Mouse (Mus musculus): ENCODE data around the gene Kif1b. TPM values are rescaled to one million over a fixed set of nuclear protein-coding genes. Genes with fewer than 3 reads are reported as not detected.

The Kif1b gene
- total and polyA plus RNA-seq, 3 experiments, result 10.0 to 27.6 (median 17.0) TPM

DNA sequence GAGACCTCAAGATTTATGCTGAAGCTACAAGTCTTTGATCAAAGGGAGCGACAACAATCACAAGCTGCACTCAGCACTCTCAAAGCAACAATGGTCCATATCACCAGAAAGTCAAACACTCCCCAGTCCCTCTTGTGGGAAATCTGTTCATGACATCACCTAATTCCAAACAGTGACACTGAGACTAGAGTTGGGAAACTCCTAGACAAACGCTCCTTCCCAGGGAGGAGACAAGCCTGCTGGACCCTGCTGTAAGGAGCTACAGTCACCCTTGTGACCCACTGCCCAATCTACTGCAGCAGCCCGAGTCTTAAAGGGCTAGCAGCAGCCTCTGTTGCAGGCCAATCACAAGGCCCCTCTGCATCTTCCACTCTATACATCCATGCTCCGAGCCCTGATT lies 127.9 kb downstream of the Kif1b start:
- no peaks in the 10 kb centered on the region for H3K9me3 ChIP-seq (replicated peaks; ENCODE audit: low read length)
- dilution Hi-C loops (cut with MboI; ENCODE audit: extremely low pct_ligation_motif_present, extremely low pct_unique_long_range_greater_than_20kb, low sequenced_read_pairs), result no loop called here
- no peak overlapping the region for H3K4me2 ChIP-seq (ENCODE audit: insufficient read depth, low read depth, poor library complexity, severe bottlenecking)
- no peak overlapping the region for H3K4me3 ChIP-seq (replicated peaks in 1 of 3; ENCODE audit: low read depth in 2 of 3, low read length in 2 of 3, poor library complexity in 1 of 3)
- H3K36me3 ChIP-seq (replicated peaks in 1 of 2; ENCODE audit: control insufficient read depth in 1 of 2, insufficient read depth in 1 of 2, low read length in 1 of 2), result peaks cover 51% of the 10 kb centered on the region in 2 experiments
- H3K4me1 ChIP-seq (ENCODE audit: control insufficient read depth in 1 of 2, insufficient read depth in 2 of 2), result 0 out of 4 replicates have a peak, but pooled peaks cover 0 to 3% of the 10 kb centered on the region in 2 experiments
- DNase-seq (ENCODE audit: extremely low read depth), result no peak
- H3K27ac ChIP-seq (ENCODE audit: insufficient read depth, low read depth), result no peak overlapping the region
- in situ Hi-C loops (cut with MboI; ENCODE audit: low pct_ligation_motif_present, low pct_unique_long_range_greater_than_20kb, low sequenced_read_pairs), result no loop called here
- H3K79me2 ChIP-seq (replicated peaks; ENCODE audit: control insufficient read depth, extremely low read depth, insufficient read depth, poor library complexity, severe bottlenecking), result no peaks in the 10 kb centered on the region
- no peaks in the 10 kb centered on the region for H3K27me3 ChIP-seq (replicated peaks)
- no peak for TF ChIP-seq CHD2 (IDR thresholded peaks at IDR 0.05; ENCODE audit: low read length)
- no peak for TF ChIP-seq USF1 (IDR thresholded peaks at IDR 0.05; ENCODE audit: low read depth, low read length)
- TF ChIP-seq SIN3A (IDR thresholded peaks at IDR 0.05; ENCODE audit: low read length), result no peak
- no peak for TF ChIP-seq CHD1 (IDR thresholded peaks at IDR 0.05; ENCODE audit: low read depth, low read length)
- TF ChIP-seq JUND (conservative IDR thresholded peaks at IDR 0.05; ENCODE audit: low read depth, low read length), result no peak
- TF ChIP-seq ZKSCAN1 (IDR thresholded peaks at IDR 0.05; ENCODE audit: borderline replicate concordance, low read depth, low read length), result no peak
- TF ChIP-seq KAT2A (IDR thresholded peaks at IDR 0.05; ENCODE audit: insufficient replicate concordance, low read length), result no peak
- TF ChIP-seq E2F4 (IDR thresholded peaks at IDR 0.05; ENCODE audit: insufficient replicate concordance, low read depth, low read length), result no peak
- no peak for TF ChIP-seq RCOR1 (conservative IDR thresholded peaks at IDR 0.05; ENCODE audit: low read depth, low read length)
- no peak for TF ChIP-seq MXI1 (IDR thresholded peaks at IDR 0.05; ENCODE audit: low read depth, low read length)
- no peak for TF ChIP-seq ZC3H11A (IDR thresholded peaks at IDR 0.05; ENCODE audit: low read depth, low read length)
- no peak for TF ChIP-seq SMC3 (IDR thresholded peaks at IDR 0.05; ENCODE audit: low read depth, low read length)
- TF ChIP-seq PAX5 (IDR thresholded peaks at IDR 0.05; ENCODE audit: low read length), result no peak
- no peak for TF ChIP-seq BHLHE40 (IDR thresholded peaks at IDR 0.05; ENCODE audit: low read depth, low read length)
- TF ChIP-seq EP300 (IDR thresholded peaks at IDR 0.05; ENCODE audit: low read length), result no peak
- no peak for TF ChIP-seq MAZ (IDR thresholded peaks at IDR 0.05; ENCODE audit: low read depth, low read length)
- TF ChIP-seq ELF1 (IDR thresholded peaks at IDR 0.05; ENCODE audit: low read depth, low read length), result no peak
- TF ChIP-seq MAFK (IDR thresholded peaks at IDR 0.05; ENCODE audit: insufficient replicate concordance, low read length), result no peak
- no peak overlapping the region for H3K9ac ChIP-seq (ENCODE audit: insufficient read depth, low read depth)

DNA sequence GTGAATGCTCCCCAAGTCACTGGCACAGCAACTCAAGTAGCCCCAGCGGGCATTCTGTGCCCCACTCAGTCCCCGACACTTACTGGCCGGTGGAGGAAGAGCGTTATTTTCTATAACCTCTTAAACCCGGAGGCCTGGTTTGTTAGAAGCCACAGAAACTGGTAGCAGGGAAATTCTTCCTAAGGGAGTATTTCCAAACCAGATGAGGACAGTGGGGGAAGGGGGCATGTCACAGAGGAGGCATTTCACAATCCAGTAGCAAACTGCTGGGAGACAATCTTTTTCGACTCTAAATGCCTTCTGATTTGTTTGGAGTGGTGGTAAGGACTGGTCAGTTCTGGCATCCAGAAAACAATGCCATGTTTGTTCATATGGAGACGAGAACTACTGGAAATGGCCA lies 128.3 kb downstream of the Kif1b start:
- no peaks in the 10 kb centered on the region for H3K9me3 ChIP-seq (replicated peaks; ENCODE audit: low read length)
- in situ Hi-C loops (cut with MboI; ENCODE audit: low pct_ligation_motif_present, low pct_unique_long_range_greater_than_20kb, low sequenced_read_pairs) (no loop called here), dilution Hi-C loops (cut with MboI; ENCODE audit: extremely low pct_ligation_motif_present, extremely low pct_unique_long_range_greater_than_20kb, low sequenced_read_pairs) (no loop called here)
- DNase-seq (ENCODE audit: extremely low read depth), result no peak
- H3K27me3 ChIP-seq (replicated peaks), result no peaks in the 10 kb centered on the region
- H3K4me1 ChIP-seq (ENCODE audit: control insufficient read depth in 1 of 2, insufficient read depth in 2 of 2), result 0 out of 4 replicates have a peak, but pooled peaks cover 0 to 3% of the 10 kb centered on the region in 2 experiments
- H3K27ac ChIP-seq (ENCODE audit: insufficient read depth, low read depth), result no peak overlapping the region
- H3K79me2 ChIP-seq (replicated peaks; ENCODE audit: control insufficient read depth, extremely low read depth, insufficient read depth, poor library complexity, severe bottlenecking), result no peaks in the 10 kb centered on the region
- no peak overlapping the region for H3K4me2 ChIP-seq (ENCODE audit: insufficient read depth, low read depth, poor library complexity, severe bottlenecking)
- no peak overlapping the region for H3K9ac ChIP-seq (ENCODE audit: insufficient read depth, low read depth)
- H3K4me3 ChIP-seq (replicated peaks in 1 of 3; ENCODE audit: low read depth in 2 of 3, low read length in 2 of 3, poor library complexity in 1 of 3), result no peak overlapping the region
- TF ChIP-seq MYC (IDR thresholded peaks at IDR 0.05; ENCODE audit: low read depth, low read length), result no peak
- no peak for TF ChIP-seq JUND (conservative IDR thresholded peaks at IDR 0.05; ENCODE audit: low read depth, low read length)
- no peak for TF ChIP-seq POLR2A (IDR thresholded peaks at IDR 0.05; ENCODE audit: low read depth, low read length)
- peaks cover 48 to 49% of the 10 kb centered on the region in 2 experiments for H3K36me3 ChIP-seq (replicated peaks in 1 of 2; ENCODE audit: control insufficient read depth in 1 of 2, insufficient read depth in 1 of 2, low read length in 1 of 2)
